Mouse (Mus musculus): Measurements from ENCODE around the gene Gm28230.

DNA sequence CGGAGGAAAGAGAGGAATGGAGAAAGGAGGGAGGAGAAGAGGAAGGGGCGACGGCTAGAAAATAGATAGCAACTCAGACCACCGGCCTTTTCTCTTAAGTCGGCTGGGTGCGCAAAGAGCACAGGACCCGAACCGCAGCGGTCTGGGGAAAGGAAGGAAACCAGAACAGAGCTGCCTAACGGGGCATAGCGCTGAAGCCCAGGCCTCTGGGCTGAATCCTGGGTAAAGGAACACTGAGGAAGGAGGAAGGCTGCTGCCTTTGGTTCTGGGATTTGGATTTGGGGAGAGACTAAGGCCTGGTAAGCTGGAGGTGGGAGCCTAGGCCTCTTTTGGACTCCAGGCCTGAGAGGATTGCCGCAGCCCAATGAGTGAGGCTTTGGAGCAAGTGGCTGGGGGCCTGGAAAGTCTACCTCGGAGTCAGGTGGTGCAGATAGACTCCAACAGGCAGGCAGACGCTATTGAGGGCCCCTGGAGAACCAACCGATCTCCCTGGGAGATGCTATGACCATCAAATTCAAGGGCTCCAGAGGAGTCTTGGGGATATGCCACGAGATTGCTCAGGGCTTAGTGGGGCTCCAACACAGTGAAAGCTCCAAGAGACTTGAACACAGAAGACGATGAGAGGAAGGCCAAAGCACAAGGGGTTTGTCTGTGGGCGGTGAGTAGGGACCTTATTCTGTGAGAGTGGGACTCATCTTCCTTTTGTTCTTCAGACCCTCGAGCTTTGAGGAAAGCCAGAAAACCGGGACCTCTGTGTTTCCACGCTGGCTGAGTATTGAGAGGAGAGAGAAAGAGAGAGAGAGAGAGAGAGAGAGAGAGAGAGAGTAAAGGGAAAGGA is 45.7 kb upstream of the Gm28230 start:
- TF ChIP-seq POLR2A (IDR thresholded peaks at IDR 0.05; ENCODE audit: insufficient read depth, low read depth, low read length): no peak
- no peak for TF ChIP-seq CTCF (IDR thresholded peaks at IDR 0.05)
- TF ChIP-seq EP300 (IDR thresholded peaks at IDR 0.05; ENCODE audit: insufficient read depth, low read depth, low read length): no peak
